Mouse (Mus musculus) CH12.LX (cell line): ENCODE data around the gene AW146154. TPM values are rescaled to one million over a fixed set of nuclear protein-coding genes. Genes with fewer than 3 reads are reported as not detected.

Source experiments
- DNase-seq: peaks from one replicate; pipeline ENCODE4 v3.0.0-alpha.2; 2013; ENCODE audit errors: extremely low read depth
- H3K27ac ChIP-seq: 2 replicates; pipeline ENCODE4 v1.5.1; 2012; ENCODE audit warnings: low read depth, mild to moderate bottlenecking, control low read depth, moderate library complexity; ENCODE audit not compliant: insufficient read depth
- H3K27me3 ChIP-seq: replicated peaks from 2 replicates; pipeline ENCODE3; 2012; ENCODE audit warnings: inconsistent platforms
- H3K36me3 ChIP-seq, 2 experiments: replicated peaks in 1 of 2; 2 replicates each; pipeline versions ENCODE3 to v1.6.1; 2012; ENCODE audit warnings: inconsistent platforms in 1 of 2, low read length in 1 of 2, mild to moderate bottlenecking in 1 of 2, mixed read lengths in 1 of 2, moderate library complexity in 1 of 2; ENCODE audit not compliant: control insufficient read depth in 1 of 2, insufficient read depth in 1 of 2
- H3K4me1 ChIP-seq, 2 experiments: 2 replicates each; pipeline ENCODE4 v1.6.1; 2012; ENCODE audit warnings: inconsistent platforms in 1 of 2, moderate library complexity in 1 of 2; ENCODE audit not compliant: insufficient read depth in 2 of 2, control insufficient read depth in 1 of 2
- H3K4me2 ChIP-seq: 2 replicates; pipeline ENCODE4 v1.6.1; 2012; ENCODE audit warnings: low read depth, mild to moderate bottlenecking, control low read depth; ENCODE audit not compliant: poor library complexity, insufficient read depth, severe bottlenecking
- H3K4me3 ChIP-seq, 3 experiments: fragments of 150-350 bp in 1 of 3; sonication (generic) in 1 of 3; replicated peaks in 1 of 3; 2 replicates each; pipeline versions ENCODE3 to v1.5.1; 2011 to 2012; ENCODE audit warnings: low read depth in 2 of 3, low read length in 2 of 3, mild to moderate bottlenecking in 2 of 3, moderate library complexity in 2 of 3, control low read depth in 1 of 3, improper control_type of control experiment in 1 of 3, inconsistent platforms in 1 of 3, mixed read lengths in 1 of 3; ENCODE audit not compliant: poor library complexity in 1 of 3
- H3K79me2 ChIP-seq: replicated peaks from 2 replicates; pipeline ENCODE4 v1.6.1; 2012; ENCODE audit warnings: mild to moderate bottlenecking, moderate library complexity; ENCODE audit not compliant: control insufficient read depth, poor library complexity, insufficient read depth, severe bottlenecking; ENCODE audit errors: extremely low read depth
- H3K9ac ChIP-seq: 2 replicates; pipeline ENCODE4 v1.6.1; 2012; ENCODE audit warnings: low read depth, mild to moderate bottlenecking, control low read depth, moderate library complexity; ENCODE audit not compliant: insufficient read depth
- H3K9me3 ChIP-seq: replicated peaks from 2 replicates; pipeline ENCODE3; 2012; ENCODE audit warnings: low read length, inconsistent platforms, mixed read lengths
- CHD2 ChIP-seq: IDR thresholded peaks from 2 replicates; pipeline ENCODE4 v1.6.1; 2011; ENCODE audit warnings: low read length, improper control_type of control experiment
- CTCF ChIP-seq, 2 experiments: IDR thresholded peaks in 1 of 2; conservative IDR thresholded peaks in 1 of 2; 2 replicates each; pipeline ENCODE4 v1.5.1; 2011 to 2012; ENCODE audit warnings: low read depth in 2 of 2, low read length in 2 of 2, improper control_type of control experiment in 1 of 2, inconsistent platforms in 1 of 2, mild to moderate bottlenecking in 1 of 2, moderate library complexity in 1 of 2
- E2F4 ChIP-seq: IDR thresholded peaks from 2 replicates; pipeline ENCODE4 v1.6.1; 2011; ENCODE audit warnings: low read depth, low read length, improper control_type of control experiment; ENCODE audit not compliant: insufficient replicate concordance
- EP300 ChIP-seq: IDR thresholded peaks from 2 replicates; pipeline ENCODE4 v1.6.1; 2011; ENCODE audit warnings: low read length, improper control_type of control experiment
- ETS1 ChIP-seq: conservative IDR thresholded peaks from 2 replicates; pipeline ENCODE4 v1.6.1; 2012; ENCODE audit warnings: low read depth, mild to moderate bottlenecking, inconsistent platforms, low read length, improper control_type of control experiment, moderate library complexity
- GABPA ChIP-seq: IDR thresholded peaks from 2 replicates; pipeline ENCODE4 v1.6.1; 2012; ENCODE audit warnings: low read depth, low read length, improper control_type of control experiment, inconsistent platforms; ENCODE audit not compliant: insufficient replicate concordance
- JUN ChIP-seq: IDR thresholded peaks from 2 replicates; pipeline ENCODE4 v1.6.1; 2011; ENCODE audit warnings: low read depth, mild to moderate bottlenecking, low read length, improper control_type of control experiment, moderate library complexity; ENCODE audit not compliant: insufficient read depth
- JUND ChIP-seq: conservative IDR thresholded peaks from 2 replicates; pipeline ENCODE4 v1.6.1; 2011; ENCODE audit warnings: low read depth, low read length, improper control_type of control experiment
- KAT2A ChIP-seq: IDR thresholded peaks from 2 replicates; pipeline ENCODE4 v1.6.1; 2012; ENCODE audit warnings: low read length, improper control_type of control experiment, inconsistent platforms; ENCODE audit not compliant: insufficient replicate concordance
- MAFK ChIP-seq: IDR thresholded peaks from 2 replicates; pipeline ENCODE4 v1.6.1; 2011; ENCODE audit warnings: low read length, improper control_type of control experiment; ENCODE audit not compliant: insufficient replicate concordance
- MAX ChIP-seq: IDR thresholded peaks from 2 replicates; pipeline ENCODE4 v1.6.1; 2011; ENCODE audit warnings: low read length, improper control_type of control experiment
- MAZ ChIP-seq: IDR thresholded peaks from 2 replicates; pipeline ENCODE4 v1.6.1; 2012; ENCODE audit warnings: low read depth, mild to moderate bottlenecking, inconsistent platforms, low read length, improper control_type of control experiment, moderate library complexity
- MYC ChIP-seq: IDR thresholded peaks from 2 replicates; pipeline ENCODE4 v1.6.1; 2011; ENCODE audit warnings: low read depth, mild to moderate bottlenecking, improper control_type of control experiment, low read length
- NELFE ChIP-seq: IDR thresholded peaks from 2 replicates; pipeline ENCODE4 v1.6.1; 2011; ENCODE audit warnings: low read depth, low read length, improper control_type of control experiment
- RAD21 ChIP-seq: IDR thresholded peaks from 2 replicates; pipeline ENCODE4 v1.6.1; 2011; ENCODE audit warnings: low read depth, mild to moderate bottlenecking, low read length, improper control_type of control experiment, moderate library complexity
- SIN3A ChIP-seq: IDR thresholded peaks from 2 replicates; pipeline ENCODE4 v1.6.1; 2012; ENCODE audit warnings: low read length, improper control_type of control experiment, inconsistent platforms
- UBTF ChIP-seq: IDR thresholded peaks from 2 replicates; pipeline ENCODE4 v1.6.1; 2012; ENCODE audit warnings: low read depth, mild to moderate bottlenecking, inconsistent platforms, low read length, improper control_type of control experiment, moderate library complexity
- USF2 ChIP-seq: conservative IDR thresholded peaks from 2 replicates; pipeline ENCODE4 v1.6.1; 2011; ENCODE audit warnings: low read depth, low read length, improper control_type of control experiment
- ZKSCAN1 ChIP-seq: IDR thresholded peaks from 2 replicates; pipeline ENCODE4 v1.6.1; 2012; ENCODE audit warnings: low read depth, inconsistent platforms, low read length, improper control_type of control experiment, borderline replicate concordance
- ZMIZ1 ChIP-seq: IDR thresholded peaks from 2 replicates; pipeline ENCODE4 v1.6.1; 2012; ENCODE audit warnings: low read depth, mild to moderate bottlenecking, inconsistent platforms, low read length, improper control_type of control experiment
- ZNF384 ChIP-seq: IDR thresholded peaks from 2 replicates; pipeline ENCODE4 v1.6.1; 2012; ENCODE audit warnings: low read depth, low read length, improper control_type of control experiment, inconsistent platforms
- dilution Hi-C: fragments of 300-500 bp; cut with MboI; formaldehyde crosslinking; loops from 2 replicates; pipeline ENCODE4 v1.14.3; 2020; ENCODE audit warnings: low sequenced_read_pairs; ENCODE audit not compliant: extremely low pct_unique_long_range_greater_than_20kb, extremely low pct_ligation_motif_present
- in situ Hi-C: fragments of 300-500 bp; cut with MboI; formaldehyde crosslinking; loops from 3 replicates; pipeline ENCODE4 v1.14.3; 2019; ENCODE audit warnings: low sequenced_read_pairs, low pct_ligation_motif_present, low pct_unique_long_range_greater_than_20kb, mixed read lengths
- polyA plus RNA-seq: library from polyadenylated mRNA; unstranded; fragments of >175 nt; gene quantifications from 2 replicates; pipeline ENCODE4 v1.2.1, GENCODE M21; 2012; ENCODE audit warnings: low read depth; ENCODE audit not compliant: insufficient read length
- total RNA-seq, 2 experiments: library from RNA; depleted of rRNA; stranded (reverse); fragments of 300-350 nt in 1 of 2; fragments of >200 nt in 1 of 2; gene quantifications; 2 replicates each; pipeline ENCODE4 v1.2.3; 2012 to 2014

The AW146154 gene
- total and polyA plus RNA-seq, 3 experiments, result 4.4 to 10.0 (median 6.4) TPM

DNA sequence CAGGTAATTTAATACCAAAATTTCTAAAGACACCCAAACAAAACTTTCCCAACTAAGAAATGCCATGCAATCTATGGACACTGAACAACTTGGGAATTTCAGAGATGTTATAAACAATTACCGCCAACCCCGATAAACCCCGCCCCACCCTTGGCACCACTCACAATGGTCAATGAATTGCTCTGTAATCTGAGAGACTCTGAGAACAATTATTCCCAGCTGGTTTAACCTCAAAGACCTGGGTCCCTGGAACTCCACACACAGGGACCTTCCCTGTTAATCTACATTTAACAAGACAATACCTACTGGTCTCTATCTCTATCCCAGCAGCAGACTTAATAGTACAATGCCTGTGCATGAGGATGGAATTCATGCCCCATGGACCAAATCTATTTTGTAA lies 13.0 kb upstream of the AW146154 start:
- no peaks in the 10 kb centered on the region for H3K4me1 ChIP-seq
- H3K36me3 ChIP-seq, result no peaks in the 10 kb centered on the region
- H3K4me3 ChIP-seq, result no peak overlapping the region
- no peak overlapping the region for H3K27ac ChIP-seq
- no peak for DNase-seq
- in situ Hi-C loops, result loop anchor here (25.0 kb wide), 1 partner anchor 175 kb away; no protein-coding TSS in a partner anchor
- no peak overlapping the region for H3K9ac ChIP-seq
- no peak overlapping the region for H3K4me2 ChIP-seq
- dilution Hi-C loops, result no loop called here
- TF ChIP-seq CHD2 (no peak), USF2 (no peak), SIN3A (no peak), MAFK (no peak)
- H3K9me3 ChIP-seq, result no peaks in the 10 kb centered on the region
- peaks cover 4% of the 10 kb centered on the region for H3K27me3 ChIP-seq
- no peaks in the 10 kb centered on the region for H3K79me2 ChIP-seq

DNA sequence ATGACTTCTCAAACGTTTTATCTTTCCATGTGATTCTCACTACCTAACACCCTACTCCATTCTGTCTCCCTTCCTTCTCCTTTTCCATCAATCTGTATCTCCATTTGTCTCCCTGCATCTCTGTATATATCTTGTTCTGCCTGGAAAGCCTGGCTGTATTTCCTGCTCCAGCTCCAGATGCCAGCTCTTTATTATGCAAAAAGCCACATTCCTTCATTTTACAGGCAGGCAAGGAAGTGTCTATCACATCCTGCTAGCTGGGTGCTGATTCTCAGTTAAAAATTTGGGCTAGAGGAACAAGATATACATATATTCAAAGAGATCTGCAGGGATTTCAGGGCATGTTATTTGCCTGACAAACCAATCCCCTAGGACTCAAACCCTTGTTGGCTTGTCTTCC lies 12.5 kb upstream of the AW146154 start:
- no peak for DNase-seq
- H3K4me3 ChIP-seq, result no peak overlapping the region
- dilution Hi-C loops (no loop called here), in situ Hi-C loops (loop anchor here (25.0 kb wide), 1 partner anchor 175 kb away; no protein-coding TSS in a partner anchor)
- H3K79me2 ChIP-seq, result no peaks in the 10 kb centered on the region
- no peak overlapping the region for H3K4me2 ChIP-seq
- TF ChIP-seq ZNF384 (no peak), ZKSCAN1 (no peak), MYC (no peak), MAZ (no peak), KAT2A (no peak), MAX (no peak), NELFE (no peak), RAD21 (no peak), EP300 (no peak), GABPA (no peak), UBTF (no peak), JUND (no peak), USF2 (no peak), ETS1 (no peak), E2F4 (no peak), CTCF (conservative IDR thresholded peaks at IDR 0.05 in 1 of 2, IDR thresholded peaks at IDR 0.05 in 1 of 2; ENCODE audit: low read depth in 2 of 2, low read length in 2 of 2) (no peak), JUN (no peak), ZMIZ1 (no peak)
- no peaks in the 10 kb centered on the region for H3K4me1 ChIP-seq
- no peaks in the 10 kb centered on the region for H3K9me3 ChIP-seq
- H3K27ac ChIP-seq, result no peak overlapping the region
- H3K36me3 ChIP-seq, result no peaks in the 10 kb centered on the region
- no peak overlapping the region for H3K9ac ChIP-seq
- peaks cover 4% of the 10 kb centered on the region for H3K27me3 ChIP-seq
